Mouse (Mus musculus) liver, postnatal 0 days (tissue): ENCODE measurements at regions not wholly inside any gene's neighbourhood (a gene's known extent, or its start where the extent isn't known, plus 50 kb on each side); places are given as distances from the start of the nearest gene placed in this dataset.

ENCODE experiments used
- ATAC-seq: fragments of 200-750 bp; cut with Nextera tagmentation; 2 replicates; pipeline ENCODE4 v1.8.0; 2017; ENCODE audit warnings: mild to moderate bottlenecking, moderate library complexity
- DNase-seq: peaks from one replicate; pipeline ENCODE4 v3.0.0-alpha.2; 2016
- H3K27ac ChIP-seq: fragments of 300-500 bp; sonication (generic); 2 replicates; pipeline ENCODE4 v1.5.1; 2014; ENCODE audit warnings: antibody characterized with exemption, moderate library complexity, mild to moderate bottlenecking, low read depth
- H3K27me3 ChIP-seq: fragments of 300-500 bp; sonication (generic); 2 replicates; pipeline ENCODE4 v1.6.1; 2014; ENCODE audit warnings: low read length, control low read depth, mixed read lengths; ENCODE audit not compliant: insufficient read depth
- H3K36me3 ChIP-seq: fragments of 300-500 bp; sonication (generic); replicated peaks from 2 replicates; pipeline ENCODE4 v1.6.1; 2014; ENCODE audit warnings: mild to moderate bottlenecking, control low read depth, low read length, moderate library complexity, mixed read lengths; ENCODE audit not compliant: insufficient read depth
- H3K4me1 ChIP-seq: fragments of 300-500 bp; sonication (generic); 2 replicates; pipeline ENCODE4 v1.6.1; 2014; ENCODE audit warnings: antibody characterized with exemption, mild to moderate bottlenecking, control low read depth; ENCODE audit not compliant: insufficient read depth
- H3K4me2 ChIP-seq: fragments of 300-500 bp; sonication (generic); 2 replicates; pipeline ENCODE4 v1.6.1; 2014; ENCODE audit warnings: low read depth, mild to moderate bottlenecking, low read length, moderate library complexity, mixed read lengths
- H3K4me3 ChIP-seq: fragments of 300-500 bp; sonication (generic); 2 replicates; pipeline ENCODE4 v1.5.1; 2014; ENCODE audit warnings: low read depth, low read length
- H3K9ac ChIP-seq: fragments of 300-500 bp; sonication (generic); replicated peaks from 2 replicates; pipeline ENCODE4 v1.6.1; 2014; ENCODE audit warnings: mild to moderate bottlenecking, moderate library complexity
- H3K9me3 ChIP-seq: fragments of 300-500 bp; sonication (generic); 2 replicates; pipeline ENCODE4 v1.6.1; 2016; ENCODE audit warnings: mild to moderate bottlenecking, control low read depth, low read length, mixed read lengths
- CTCF ChIP-seq: sonication (generic); IDR thresholded peaks from 2 replicates; pipeline ENCODE4 v1.5.1; 2016; ENCODE audit warnings: antibody characterized with exemption, low read depth
- EP300 ChIP-seq: IDR thresholded peaks from 2 replicates; pipeline ENCODE4 v1.6.1; 2016; ENCODE audit warnings: antibody characterized with exemption, low read depth, mild to moderate bottlenecking
- WGBS: fragments of 180-500 bp; shearing (Covaris S2); extraction: QIAGEN DNeasy Blood & Tissue Kit; methylation state at CpG from one replicate; pipeline ENCODE4 v1.1.7; 2014; ENCODE audit not compliant: insufficient replicate concordance; 5-methylcytosine and 5-hydroxymethylcytosine counted together

DNA sequence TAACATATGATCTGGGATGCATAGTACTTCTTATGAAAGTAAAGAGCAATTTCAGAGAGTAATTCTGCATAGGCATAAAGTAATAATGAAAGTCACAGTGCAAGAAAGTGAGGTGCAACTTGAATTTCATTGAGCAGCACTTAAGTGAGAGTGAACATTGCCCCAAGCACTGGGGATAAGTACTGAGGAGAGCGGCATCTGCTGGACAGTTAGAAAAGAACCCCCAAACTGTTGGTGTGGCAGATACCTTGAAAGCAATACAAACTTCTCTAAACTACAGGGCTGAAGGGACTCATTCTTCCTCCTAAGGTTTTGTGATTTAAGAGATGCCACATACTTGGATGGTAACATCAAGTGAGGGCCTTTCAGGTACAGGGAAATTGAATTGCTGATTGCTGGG, 56.4 kb upstream of the Olfr1322 start:
- TF ChIP-seq EP300: no peak
- TF ChIP-seq CTCF: peak; percentile 35; the same call in 1 of the 2 replicates
- no peak for ATAC-seq
- H3K27ac ChIP-seq: no peak overlapping the region

More for the DNA sequence above, 56.4 kb upstream of the Olfr1322 start:
- no peak for DNase-seq
- no peak overlapping the region for H3K4me3 ChIP-seq
- no peaks in the 10 kb centered on the region for H3K9me3 ChIP-seq
- H3K27me3 ChIP-seq: no peaks in the 10 kb centered on the region
- no peaks in the 10 kb centered on the region for H3K36me3 ChIP-seq
- H3K4me2 ChIP-seq: no peak overlapping the region
- 52% methylated on average over 1 of the region's 1 CpGs for WGBS
- no peaks in the 10 kb centered on the region for H3K4me1 ChIP-seq
- no peak overlapping the region for H3K9ac ChIP-seq
